Mouse (Mus musculus) heart, embryonic 11.5 days (tissue): Measurements from ENCODE around the gene Myd88. TPM values are rescaled to one million over a fixed set of nuclear protein-coding genes. Genes with fewer than 3 reads are reported as not detected.
"Not testable (repeated sequence)": the region's sequence is repeated elsewhere in the genome, so short reads cannot be mapped to it uniquely, and the experiment has no call there.

Experiments used
- ATAC-seq: fragments of 200-750 bp; cut with Nextera tagmentation; replicated peaks from 2 replicates; pipeline ENCODE4 v1.8.0; 2017; ENCODE audit warnings: moderate library complexity; ENCODE audit not compliant: insufficient number of reproducible peaks, low FRiP score, low TSS enrichment
- H3K27ac ChIP-seq: fragments of 300-500 bp; sonication (generic); 2 replicates; pipeline ENCODE4 v1.5.1; 2014; ENCODE audit warnings: mild to moderate bottlenecking, low read depth, low read length
- H3K27me3 ChIP-seq: fragments of 300-500 bp; sonication (generic); 2 replicates; pipeline ENCODE4 v1.6.1; 2014; ENCODE audit warnings: mild to moderate bottlenecking, low read length, mixed read lengths; ENCODE audit not compliant: control insufficient read depth, insufficient read depth
- H3K36me3 ChIP-seq: fragments of 300-500 bp; sonication (generic); 2 replicates; pipeline ENCODE4 v1.6.1; 2014; ENCODE audit warnings: mild to moderate bottlenecking, low read length, moderate library complexity, mixed read lengths; ENCODE audit not compliant: control insufficient read depth, insufficient read depth
- H3K4me1 ChIP-seq: fragments of 300-500 bp; sonication (generic); 2 replicates; pipeline ENCODE4 v1.6.1; 2014; ENCODE audit warnings: low read length; ENCODE audit not compliant: control insufficient read depth, insufficient read depth
- H3K4me2 ChIP-seq: fragments of 300-500 bp; sonication (generic); 2 replicates; pipeline ENCODE4 v1.6.1; 2014; ENCODE audit warnings: mild to moderate bottlenecking, moderate library complexity
- H3K4me3 ChIP-seq: fragments of 300-500 bp; sonication (generic); 2 replicates; pipeline ENCODE4 v1.5.1; 2014; ENCODE audit warnings: low read depth, low read length
- H3K9ac ChIP-seq: fragments of 300-500 bp; sonication (generic); 2 replicates; pipeline ENCODE4 v1.6.1; 2014; ENCODE audit warnings: mild to moderate bottlenecking, low read depth, low read length, moderate library complexity
- H3K9me3 ChIP-seq: fragments of 300-500 bp; sonication (generic); replicated peaks from 2 replicates; pipeline ENCODE4 v1.6.1; 2016; ENCODE audit warnings: low read length; ENCODE audit not compliant: control insufficient read depth
- WGBS: fragments of 180-500 bp; shearing (Covaris S2); extraction: QIAGEN DNeasy Blood & Tissue Kit; methylation state at CpG from one replicate; pipeline ENCODE4 v1.1.7; 2014; ENCODE audit not compliant: insufficient replicate concordance; 5-methylcytosine and 5-hydroxymethylcytosine counted together
- polyA plus RNA-seq: library from polyadenylated mRNA; unstranded; fragments of >200 nt; fragmentation: Nextera tagmentation; extraction: Ambion mirVana; gene quantifications from 2 replicates; pipeline ENCODE4 v1.2.1, GENCODE M21; 2014

The Myd88 gene
- polyA plus RNA-seq, 1 experiment from 2014 or later = 12.5 TPM

GRCm38 (mm10) chr9:119370770-119371169 lies 29.6 kb upstream of the Myd88 start:
- not testable (repeated sequence) for H3K27me3 ChIP-seq, H3K4me3 ChIP-seq, ATAC-seq, H3K9ac ChIP-seq, H3K36me3 ChIP-seq, H3K27ac ChIP-seq, H3K4me1 ChIP-seq, H3K4me2 ChIP-seq, H3K9me3 ChIP-seq
- WGBS = 70% methylated on average over 4 of the region's 4 CpGs

DNA sequence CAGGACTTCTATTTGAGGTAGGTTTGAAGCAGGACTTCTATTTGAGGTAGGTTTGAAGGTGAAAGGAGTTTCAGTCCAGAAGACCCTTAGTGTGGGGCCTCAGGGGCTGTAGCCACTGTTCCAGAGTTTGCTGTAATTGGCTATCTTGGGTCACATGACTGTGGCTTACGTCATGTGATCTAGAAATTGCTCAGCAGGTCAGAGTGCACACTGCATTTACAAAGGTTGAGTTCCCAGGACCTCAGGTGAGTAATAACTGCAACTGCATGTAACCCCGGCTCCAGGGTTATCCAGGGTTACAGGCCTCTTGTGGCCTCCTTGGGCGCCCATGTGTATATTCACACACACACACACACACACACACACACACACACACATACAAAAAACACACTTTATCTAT lies 27.2 kb upstream of the Myd88 start:
- Histone ChIP-seq H3K9me3 (no peaks in the 10 kb centered on the region), H3K27ac (no peak overlapping the region), H3K27me3 (no peaks in the 10 kb centered on the region), H3K4me2 (no peak overlapping the region), H3K4me1 (peaks cover 2% of the 10 kb centered on the region), H3K36me3 (no peaks in the 10 kb centered on the region), H3K4me3 (no peak overlapping the region), H3K9ac (no peak overlapping the region)
- WGBS = 84% methylated on average over 3 of the region's 3 CpGs
- ATAC-seq = no peak

DNA sequence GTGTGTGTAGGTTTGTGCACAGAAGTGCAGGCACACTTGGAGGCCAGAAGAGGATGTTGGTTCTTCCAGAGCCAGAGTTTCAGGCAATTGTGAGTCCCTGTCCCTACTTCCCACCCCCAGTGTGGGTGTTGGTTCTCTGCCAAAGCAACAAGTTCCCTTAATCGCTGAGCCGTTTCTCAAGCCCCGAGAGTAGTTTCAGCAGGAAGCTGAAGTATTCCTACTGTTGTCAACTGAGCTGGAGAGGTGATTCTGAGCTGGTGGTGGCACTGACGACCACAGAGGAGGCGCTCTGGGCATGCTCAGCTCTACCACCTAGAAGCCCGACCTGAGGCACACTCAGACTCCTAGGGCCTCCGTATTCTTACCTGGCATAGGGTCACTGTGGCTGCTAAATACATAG lies 24.1 kb upstream of the Myd88 start, which contains the start of gene Slc22a14:
TSS of gene Slc22a14 (minus strand) at position 270 of the 400 bp plus-strand sequence.
- H3K36me3 ChIP-seq = no peaks in the 10 kb centered on the region
- no peak within 1 kb of the TSS for H3K4me3 ChIP-seq
- no peak within 1 kb of the TSS for H3K9ac ChIP-seq
- peaks cover 10% of the 10 kb centered on the region for H3K4me1 ChIP-seq
- no peak within 1 kb of the TSS for H3K4me2 ChIP-seq
- no peaks in the 10 kb centered on the region for H3K9me3 ChIP-seq
- no peak for ATAC-seq
- no peaks in the 10 kb centered on the region for H3K27me3 ChIP-seq
- no peak within 1 kb of the TSS for H3K27ac ChIP-seq
- 62% methylated on average over 7 of the region's 7 CpGs for WGBS

GRCm38 (mm10) chr9:119363229-119363628 lies 22.0 kb upstream of the Myd88 start:
- 57% methylated on average over 12 of the region's 12 CpGs for WGBS
- Histone ChIP-seq H3K4me2 (no peak overlapping the region), H3K4me1 (peaks cover 10% of the 10 kb centered on the region), H3K36me3 (no peaks in the 10 kb centered on the region), H3K4me3 (no peak overlapping the region), H3K27me3 (peaks cover under 1% of the 10 kb centered on the region; the same call in 1 of the 2 replicates), H3K27ac (no peak overlapping the region), H3K9me3 (no peaks in the 10 kb centered on the region), H3K9ac (no peak overlapping the region)
- ATAC-seq = no peak

DNA sequence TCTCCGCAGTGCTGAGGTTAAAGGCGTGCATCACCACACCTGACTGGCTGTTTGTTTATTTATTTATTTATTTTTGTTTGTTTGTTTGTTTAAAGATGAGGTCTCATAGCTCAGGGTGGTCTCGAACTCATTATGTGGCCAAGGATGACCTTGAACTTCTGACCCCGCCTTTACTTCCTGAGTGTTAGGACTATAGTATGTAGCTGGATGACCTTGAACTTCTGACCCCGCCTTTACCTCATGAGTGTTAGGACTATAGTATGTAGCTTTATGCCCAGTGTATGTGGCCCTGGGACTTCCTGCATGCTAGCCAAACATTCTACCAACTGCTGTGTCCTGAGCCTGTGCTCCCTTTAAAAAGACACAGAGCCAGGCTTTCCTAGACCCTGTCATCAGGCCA lies 20.2 kb upstream of the Myd88 start:
- Histone ChIP-seq H3K9me3 (no peaks in the 10 kb centered on the region), H3K27me3 (peaks cover 2% of the 10 kb centered on the region; the same call in 1 of the 2 replicates), H3K4me1 (peaks cover 10% of the 10 kb centered on the region), H3K27ac (no peak overlapping the region), H3K4me2 (no peak overlapping the region), H3K36me3 (no peaks in the 10 kb centered on the region), H3K9ac (no peak overlapping the region), H3K4me3 (no peak overlapping the region)
- WGBS = 90% methylated on average over 5 of the region's 5 CpGs
- no peak for ATAC-seq

- H3K4me1 ChIP-seq = peaks cover 4% of the 10 kb centered on the region
- peak overlapping the region; percentile 59 for H3K4me3 ChIP-seq
- ATAC-seq = no peak
- peak overlapping the region; percentile 66; the same call in 1 of the 2 replicates for H3K9ac ChIP-seq
- H3K4me2 ChIP-seq = peak overlapping the region; percentile 97
- no peak overlapping the region for H3K27ac ChIP-seq
- H3K36me3 ChIP-seq = no peaks in the 10 kb centered on the region
- H3K9me3 ChIP-seq = no peaks in the 10 kb centered on the region
- WGBS = 47% methylated on average over 9 of the region's 9 CpGs
- peaks cover 2% of the 10 kb centered on the region; the same call in 1 of the 2 replicates for H3K27me3 ChIP-seq
Measured at GRCm38 (mm10) chr9:119358058-119358429, 16.8 kb upstream of the Myd88 start.

DNA sequence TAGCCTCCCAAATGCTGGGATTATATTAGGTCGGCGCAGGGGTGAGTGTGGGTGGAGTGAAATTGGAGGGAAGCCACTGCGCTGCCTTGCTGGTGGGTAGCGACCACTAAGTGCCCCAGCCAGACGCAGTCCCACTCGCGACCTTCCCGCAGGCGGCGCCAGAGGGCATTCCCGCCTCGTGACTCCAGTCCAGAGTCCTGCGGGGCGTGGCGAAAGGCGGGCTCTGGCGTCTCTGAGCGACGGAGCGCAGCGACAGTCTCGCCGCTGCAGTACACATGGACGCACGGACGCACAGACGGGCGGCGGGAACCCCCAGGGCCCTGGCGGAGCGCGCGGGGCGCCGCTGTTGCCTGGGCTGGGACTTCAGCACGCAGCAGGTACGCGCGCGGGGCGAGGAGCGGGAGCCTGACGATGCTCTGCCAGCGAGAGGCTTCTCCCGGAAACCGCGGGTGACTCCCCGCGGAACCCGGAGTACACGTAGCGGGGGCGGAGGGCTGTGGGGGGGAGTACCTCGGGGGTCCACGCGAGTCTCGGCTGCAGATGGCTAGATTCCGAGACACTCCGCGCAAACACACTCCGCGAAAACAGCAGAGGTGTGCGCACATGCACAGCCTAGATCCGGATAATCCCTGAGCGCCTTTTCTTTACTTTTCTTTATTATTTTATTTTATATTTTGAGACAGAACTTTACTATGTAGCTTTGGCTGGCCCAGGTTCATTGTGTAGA lies 16.3 kb upstream of the Myd88 start, which contains the start of gene Xylb:
TSS of gene Xylb (plus strand) at position 51 of the 727 bp plus-strand sequence.
- H3K4me1 ChIP-seq = no peaks in the 10 kb centered on the region
- peak within 1 kb of the TSS; percentile 66 for H3K9ac ChIP-seq
- H3K27me3 ChIP-seq = peaks cover 2% of the 10 kb centered on the region; the same call in 1 of the 2 replicates
- no peaks in the 10 kb centered on the region for H3K9me3 ChIP-seq
- H3K4me2 ChIP-seq = peak within 1 kb of the TSS; percentile 97
- no peaks in the 10 kb centered on the region for H3K36me3 ChIP-seq
- WGBS = 3% methylated on average over 65 of the region's 65 CpGs
- peak; percentile 84 for ATAC-seq
- no peak within 1 kb of the TSS for H3K27ac ChIP-seq
- peak within 1 kb of the TSS; percentile 59 for H3K4me3 ChIP-seq

GRCm38 (mm10) chr9:119355943-119356342 lies 14.7 kb upstream of the Myd88 start:
- Histone ChIP-seq H3K36me3 (0 out of 2 replicates have a peak, but pooled peaks cover 3% of the 10 kb centered on the region), H3K9me3 (no peaks in the 10 kb centered on the region), H3K4me3 (no peak overlapping the region), H3K9ac (no peak overlapping the region), H3K4me1 (no peaks in the 10 kb centered on the region), H3K27me3 (peaks cover 2% of the 10 kb centered on the region; the same call in 1 of the 2 replicates), H3K27ac (no peak overlapping the region), H3K4me2 (no peak overlapping the region)
- no peak for ATAC-seq
- WGBS = 77% methylated on average over 6 of the region's 6 CpGs

DNA sequence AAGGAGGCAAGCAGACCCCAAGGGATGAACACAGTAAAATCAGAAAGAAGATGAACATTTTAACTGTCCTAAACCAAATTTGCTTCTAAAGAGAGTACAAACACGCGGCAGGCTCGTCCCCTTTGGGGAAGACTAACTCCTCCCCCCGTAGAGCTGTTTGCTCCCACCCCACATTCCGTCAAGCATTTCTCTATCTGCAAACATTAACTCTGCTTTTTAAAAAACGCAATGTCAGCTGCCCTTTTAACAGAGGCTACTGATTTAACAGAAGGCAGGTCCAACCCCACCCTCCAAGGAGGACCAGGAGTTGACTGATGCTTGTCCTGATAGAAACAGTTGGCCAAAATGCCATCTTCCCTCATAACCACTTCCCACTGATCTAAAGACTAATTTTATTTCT lies 12.7 kb upstream of the Myd88 start:
- Histone ChIP-seq H3K36me3 (peaks cover 9% of the 10 kb centered on the region; the same call in 1 of the 2 replicates), H3K4me3 (no peak overlapping the region), H3K4me2 (no peak overlapping the region), H3K9me3 (no peaks in the 10 kb centered on the region), H3K4me1 (no peaks in the 10 kb centered on the region), H3K27ac (no peak overlapping the region), H3K27me3 (peaks cover 2% of the 10 kb centered on the region; the same call in 1 of the 2 replicates), H3K9ac (no peak overlapping the region)
- WGBS = 69% methylated on average over 6 of the region's 6 CpGs
- no peak for ATAC-seq
